Mouse (Mus musculus): ENCODE results near the gene Mcpt4.
"Not testable (repeated sequence)": the region's sequence is repeated elsewhere in the genome, so short reads cannot be mapped to it uniquely, and the experiment has no call there.

The Mcpt4 gene

DNA sequence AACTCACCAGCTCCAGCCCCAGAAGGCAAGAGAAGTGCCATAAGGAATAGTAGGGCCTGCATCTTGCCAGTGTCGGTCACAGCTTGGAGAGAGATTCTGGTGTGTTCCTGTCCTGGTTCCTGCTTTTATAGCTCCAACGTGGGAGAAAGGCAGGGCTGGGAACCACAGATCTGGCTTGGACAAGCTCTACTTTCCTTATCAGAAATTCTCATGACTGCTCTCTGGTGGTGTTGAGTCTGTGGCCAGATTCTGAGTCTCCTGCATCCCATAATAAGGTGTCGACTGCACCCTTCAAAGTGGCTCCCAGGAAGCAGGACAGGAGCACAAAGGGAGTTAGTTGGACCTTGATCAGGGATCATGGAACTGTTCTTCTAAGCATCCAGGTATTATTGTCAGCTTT lies at the start of gene Mcpt4:
TSS of gene Mcpt4 (minus strand) at position 101 of the 400 bp plus-strand sequence.
- DNase-seq (ENCODE audit: low spot score): not testable (repeated sequence)

DNA sequence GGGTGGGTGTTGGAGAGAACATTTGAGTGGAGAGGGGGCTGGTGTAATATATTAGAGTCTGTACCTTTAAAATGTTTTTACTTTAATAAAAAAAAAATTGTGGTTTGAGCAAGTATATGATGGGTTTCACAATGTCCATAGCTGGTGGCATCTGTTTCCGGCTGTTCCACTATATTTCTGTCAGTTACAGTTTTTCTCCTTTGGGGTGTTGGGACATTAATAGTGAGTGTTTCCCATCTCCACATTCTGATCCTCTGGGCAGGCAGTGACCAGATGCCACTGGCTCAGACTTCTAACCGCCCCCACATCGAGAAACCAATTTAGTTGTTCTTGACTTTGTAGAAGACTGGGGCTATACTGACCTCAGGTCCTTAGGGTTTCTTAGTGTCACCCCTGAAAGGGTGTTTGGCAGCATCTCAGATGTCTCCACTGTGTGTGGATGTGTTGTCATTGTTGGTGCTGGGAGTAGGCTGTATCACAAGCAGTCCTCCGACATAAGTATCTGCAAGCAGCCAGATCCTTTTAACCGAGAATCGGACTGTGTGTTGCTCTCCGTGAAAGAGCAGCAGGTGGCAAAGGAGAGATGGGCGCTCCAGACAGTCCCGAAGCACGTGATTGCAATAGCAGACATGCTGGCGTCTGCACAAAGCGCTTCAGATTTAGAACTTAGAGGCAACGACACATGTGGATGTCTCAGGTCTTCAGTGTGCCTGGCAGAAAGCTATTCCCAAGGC lies 43.5 kb upstream of the Mcpt4 start:
- DNase-seq (ENCODE audit: low spot score): no peak

DNA sequence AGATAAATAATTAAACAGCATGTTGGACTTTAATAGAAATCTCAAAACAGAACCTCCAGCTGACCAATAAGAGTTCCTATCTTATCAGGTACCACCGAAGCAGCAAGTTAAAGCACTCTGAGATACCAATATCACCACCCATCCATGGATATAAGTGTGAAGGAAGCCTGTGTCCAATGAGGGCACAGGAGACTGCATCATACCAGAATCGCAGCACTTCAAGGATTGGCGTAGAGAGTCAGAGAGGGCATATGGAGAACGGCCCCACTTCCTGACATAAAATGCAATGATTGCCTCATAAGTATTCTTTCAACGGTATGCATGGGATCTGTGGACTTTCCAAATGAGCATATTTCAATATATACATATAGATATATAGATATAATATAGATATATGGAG lies 42.9 kb upstream of the Mcpt4 start:
- DNase-seq (ENCODE audit: low spot score): no peak

DNA sequence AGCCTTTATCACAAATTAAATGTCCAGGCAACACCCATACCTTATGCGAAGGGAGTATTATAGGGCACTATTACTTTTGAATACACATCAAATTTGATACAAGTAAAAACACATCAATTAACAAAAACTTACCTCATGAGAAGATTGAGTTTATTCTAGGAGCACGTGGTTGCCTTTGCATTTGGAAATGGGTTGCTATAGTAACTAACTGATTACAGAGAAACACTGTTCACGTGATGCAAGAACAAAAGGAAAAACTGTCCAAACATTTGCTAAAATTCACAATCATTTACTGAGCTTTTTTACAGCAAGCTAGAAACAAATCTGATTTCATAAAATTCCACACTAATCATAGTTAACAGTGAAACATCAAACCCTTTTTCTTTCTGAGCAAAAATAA lies 41.3 kb upstream of the Mcpt4 start:
- DNase-seq (ENCODE audit: low spot score): no peak

DNA sequence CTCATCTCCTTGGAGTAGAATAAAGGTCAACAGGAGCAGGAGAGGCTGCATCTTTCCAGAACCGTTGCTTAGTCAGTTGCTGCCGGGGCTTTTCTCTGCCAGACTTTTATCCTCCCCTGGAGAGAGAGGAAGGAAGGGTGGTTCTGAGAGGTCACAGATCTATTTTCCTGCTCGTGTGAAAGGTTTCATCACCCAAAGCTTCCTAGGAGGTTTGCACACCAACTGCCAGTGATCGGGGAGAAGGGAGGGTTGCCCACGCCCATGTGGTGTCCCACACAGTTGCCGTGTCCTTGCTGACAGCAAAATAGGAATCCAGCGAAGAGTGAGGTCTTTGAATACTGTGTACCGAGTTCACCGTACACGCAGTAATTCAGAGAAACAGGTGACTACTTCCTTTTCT lies 40.3 kb upstream of the Mcpt4 start, which contains the start of gene Ctsg:
TSS of gene Ctsg (minus strand) at position 189 of the 400 bp plus-strand sequence.
- no peak for DNase-seq (ENCODE audit: low spot score)

DNA sequence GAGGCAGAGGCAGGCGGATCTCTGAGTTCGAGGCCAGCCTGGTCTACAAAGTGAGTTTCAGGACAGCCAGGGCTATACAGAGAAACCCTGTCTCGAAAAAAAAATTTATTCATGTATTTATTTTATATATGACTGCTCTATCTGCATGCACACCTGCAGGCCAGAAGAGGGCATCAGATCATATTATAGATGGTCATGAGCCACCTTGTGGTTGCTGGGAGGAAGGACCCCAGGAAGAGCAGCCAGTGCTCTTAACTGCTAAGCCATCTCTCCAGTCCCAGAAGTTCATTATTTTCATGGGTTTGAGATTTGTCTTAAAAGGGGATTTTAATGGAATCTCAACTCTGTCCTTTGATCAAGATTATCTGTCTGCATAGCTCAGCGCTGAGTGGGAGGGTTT lies 36.8 kb upstream of the Mcpt4 start:
- DNase-seq (ENCODE audit: low spot score): no peak

DNA sequence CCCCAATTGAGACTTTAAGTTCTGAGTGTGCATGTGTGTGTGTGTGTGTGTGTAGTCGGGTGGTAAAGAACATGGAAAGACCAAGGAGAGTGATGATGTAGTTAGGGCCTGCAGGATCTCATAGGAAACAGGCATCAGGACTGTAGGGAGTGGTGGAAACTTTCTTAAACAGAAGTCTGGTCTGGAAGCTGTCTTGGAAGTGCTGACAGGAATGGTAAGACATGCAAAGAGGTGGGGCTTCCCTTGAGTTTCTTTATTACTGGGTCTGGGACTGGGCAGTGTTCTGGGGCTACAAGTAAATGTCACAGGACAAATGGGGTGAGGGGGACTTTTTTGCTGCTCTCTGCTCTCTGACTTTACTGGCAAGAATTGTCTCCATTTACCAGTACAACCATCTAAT lies 35.5 kb upstream of the Mcpt4 start:
- no peak for DNase-seq (ENCODE audit: low spot score)

DNA sequence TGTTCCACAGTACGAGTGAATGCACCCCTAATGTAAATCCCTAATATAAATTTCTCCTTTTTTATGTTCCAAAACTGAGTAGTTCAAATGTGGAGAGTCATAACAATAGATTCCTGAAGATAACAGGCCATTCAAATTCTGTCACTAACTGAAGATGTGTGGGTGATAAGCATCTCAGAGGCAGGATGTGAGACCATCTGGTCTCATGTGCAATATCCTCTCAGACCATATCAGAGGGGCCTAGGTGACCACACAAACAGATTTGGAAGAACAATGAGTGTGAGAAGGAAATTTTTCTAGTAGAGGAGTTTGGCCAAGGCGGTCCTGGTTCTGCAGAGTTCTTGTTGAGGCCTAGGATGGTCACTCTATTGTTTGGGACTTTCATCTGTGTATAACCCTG lies 31.2 kb upstream of the Mcpt4 start:
- DNase-seq (ENCODE audit: low spot score): no peak

DNA sequence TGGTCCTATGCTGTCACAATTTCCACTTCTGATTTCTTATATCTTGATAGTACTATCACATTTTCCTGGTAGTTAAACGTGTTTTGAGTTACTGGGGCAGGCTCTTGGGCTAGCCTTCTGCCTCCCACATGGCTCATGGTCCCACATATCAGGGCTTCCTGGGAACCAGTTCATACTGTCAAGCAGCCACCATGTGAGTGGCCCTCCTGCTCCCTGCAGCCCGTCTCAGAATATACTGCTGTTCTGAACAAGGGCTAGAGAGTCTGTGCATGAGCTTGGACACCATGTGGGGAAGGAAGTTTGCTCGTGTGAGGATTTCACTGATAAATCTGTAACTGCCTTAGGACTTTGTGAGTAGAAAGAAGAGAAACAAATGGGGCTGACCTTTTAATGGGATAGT lies 24.6 kb upstream of the Mcpt4 start:
- DNase-seq (ENCODE audit: low spot score): no peak

DNA sequence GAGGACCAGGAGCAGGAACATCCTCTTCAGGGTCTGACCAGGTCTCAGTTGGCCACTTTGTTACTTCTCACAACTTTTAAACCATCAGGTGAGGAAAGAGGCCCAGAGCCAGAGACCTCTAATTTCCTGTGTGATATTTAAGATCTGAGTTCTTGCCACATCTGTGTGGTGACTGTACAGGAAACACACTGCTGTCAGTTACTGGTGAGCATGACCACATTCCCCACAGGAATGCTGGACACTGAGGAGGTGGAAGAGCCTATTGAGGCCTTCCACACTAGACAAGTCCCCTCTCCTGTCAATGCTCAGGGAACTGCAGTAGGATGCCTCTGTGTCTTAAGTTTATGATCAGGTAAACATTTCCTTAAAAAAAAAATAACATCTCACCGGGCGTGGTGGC lies 23.1 kb upstream of the Mcpt4 start, which contains the start of gene Mcpt8:
TSS of gene Mcpt8 (minus strand) at position 107 of the 400 bp plus-strand sequence.
- DNase-seq (ENCODE audit: low spot score): no peak

DNA sequence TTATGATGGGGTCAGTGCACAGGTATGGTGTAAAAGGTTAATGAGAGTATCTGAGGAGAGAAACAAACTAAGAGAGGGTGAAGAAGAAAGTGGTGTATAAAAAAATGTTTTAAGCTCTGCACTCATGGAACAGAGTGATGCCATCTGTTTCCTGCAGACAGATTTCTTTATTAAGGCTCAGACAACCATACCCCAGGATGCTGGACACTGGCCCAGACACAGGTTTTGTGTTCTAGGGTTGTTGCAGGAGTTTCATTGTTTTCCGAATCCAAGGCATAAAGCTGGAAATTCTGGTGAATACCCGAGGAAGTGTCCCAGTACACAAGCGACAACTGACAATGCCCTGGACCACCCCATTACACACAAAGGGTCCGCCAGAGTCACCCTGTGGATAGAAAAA lies 19.9 kb upstream of the Mcpt4 start:
- DNase-seq (ENCODE audit: low spot score): no peak

DNA sequence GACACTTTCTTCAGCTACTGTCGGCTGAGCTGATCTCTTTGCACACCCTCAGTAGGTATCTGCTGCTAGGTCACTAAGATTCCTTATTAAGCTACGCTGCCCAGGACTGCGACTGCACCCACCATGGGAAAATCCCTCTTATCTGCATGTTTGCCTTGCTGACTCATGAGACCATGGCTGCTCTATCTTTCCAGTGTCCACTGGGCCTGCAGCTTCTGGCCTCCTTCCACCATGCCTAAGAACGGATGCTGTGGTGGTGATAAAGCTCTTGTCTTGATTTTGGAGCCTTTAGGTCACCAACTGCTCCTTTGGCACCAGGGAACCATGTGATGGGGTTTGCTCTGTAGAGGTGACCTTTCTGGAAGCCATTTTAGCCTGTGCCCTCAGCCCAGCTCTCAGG lies 4.4 kb downstream of the Mcpt4 start:
- DNase-seq (ENCODE audit: low spot score): no peak

DNA sequence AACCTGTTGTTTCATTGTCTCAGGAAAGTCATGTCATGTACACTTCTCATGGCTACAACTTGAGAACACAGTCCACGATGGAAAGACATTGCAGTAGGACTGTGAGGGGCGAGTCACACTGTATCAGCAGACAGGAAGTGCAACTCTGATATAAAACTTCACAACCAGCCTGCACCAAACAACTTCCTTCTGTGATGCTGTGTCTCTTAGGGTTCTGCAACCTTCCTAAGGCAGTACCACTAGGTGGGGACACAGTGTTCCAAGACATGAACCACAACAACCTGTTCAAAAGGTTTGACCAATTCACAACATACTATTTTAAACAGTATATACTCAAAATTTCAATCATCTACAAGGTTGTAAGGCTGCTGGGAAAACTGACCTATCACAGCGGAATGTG lies 6.7 kb downstream of the Mcpt4 start:
- DNase-seq (ENCODE audit: low spot score): no peak

DNA sequence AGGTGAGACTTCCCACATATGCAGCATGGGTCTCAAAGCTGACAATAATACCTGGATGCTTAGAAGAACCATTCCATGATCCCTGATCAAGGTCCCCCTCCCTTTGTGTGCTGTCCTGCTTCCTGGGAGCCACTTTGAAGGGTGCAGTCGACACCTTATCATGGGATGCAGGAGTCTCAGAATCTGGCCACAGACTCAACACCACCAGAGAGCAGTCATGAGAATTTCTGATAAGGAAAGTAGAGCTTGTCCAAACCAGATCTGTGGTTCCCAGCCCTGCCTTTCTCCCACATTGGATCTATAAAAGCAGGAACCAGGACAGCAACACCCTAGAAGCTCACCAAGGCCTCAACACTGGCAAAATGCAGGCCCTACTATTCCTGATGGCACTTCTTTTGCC lies 20.3 kb downstream of the Mcpt4 start, which contains the start of gene Mcpt2:
TSS of gene Mcpt2 (plus strand) at position 250 of the 400 bp plus-strand sequence.
- not testable (repeated sequence) for DNase-seq (ENCODE audit: low spot score)

DNA sequence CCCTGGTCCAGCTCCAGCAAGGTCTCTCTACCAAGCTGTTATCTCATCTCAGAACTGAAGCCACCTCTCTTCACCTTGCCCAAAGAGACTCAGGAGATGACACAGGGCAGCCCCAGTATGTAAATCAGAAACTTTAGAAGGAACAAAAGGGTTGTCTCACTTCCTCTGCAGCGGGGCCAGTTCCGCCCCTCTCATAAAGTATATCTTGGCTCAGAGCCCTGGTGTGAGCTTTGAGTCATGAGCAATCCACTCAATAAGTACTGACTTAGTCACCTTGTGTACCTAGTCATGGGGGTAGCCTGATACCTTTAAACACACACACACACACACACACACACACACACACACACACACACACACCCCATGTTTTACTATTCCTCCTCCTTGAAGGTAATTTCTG lies 27.7 kb downstream of the Mcpt4 start:
- DNase-seq (ENCODE audit: low spot score): no peak

DNA sequence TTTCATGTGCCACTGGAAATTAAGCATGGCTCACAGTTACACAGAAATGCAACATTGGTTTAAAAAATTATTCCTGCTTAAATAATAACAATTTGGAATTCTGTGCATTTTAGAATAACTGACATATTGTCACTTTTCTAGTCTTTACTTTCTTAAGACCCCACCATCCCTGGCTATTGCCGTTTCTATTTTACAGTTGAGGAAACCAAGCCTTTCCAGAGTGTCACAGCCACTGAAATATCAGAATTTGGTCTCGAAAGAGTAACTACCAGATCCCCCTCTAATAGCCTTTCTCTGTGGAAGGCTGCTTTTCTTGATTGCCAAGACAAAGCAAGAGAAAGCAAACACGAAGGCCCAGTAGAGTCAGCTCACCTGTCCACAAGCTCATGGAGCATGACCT lies 31.7 kb downstream of the Mcpt4 start, which contains the start of gene Mcpt9:
TSS of gene Mcpt9 (minus strand) at position 101 of the 400 bp plus-strand sequence.
- not testable (repeated sequence) for DNase-seq (ENCODE audit: low spot score)

DNA sequence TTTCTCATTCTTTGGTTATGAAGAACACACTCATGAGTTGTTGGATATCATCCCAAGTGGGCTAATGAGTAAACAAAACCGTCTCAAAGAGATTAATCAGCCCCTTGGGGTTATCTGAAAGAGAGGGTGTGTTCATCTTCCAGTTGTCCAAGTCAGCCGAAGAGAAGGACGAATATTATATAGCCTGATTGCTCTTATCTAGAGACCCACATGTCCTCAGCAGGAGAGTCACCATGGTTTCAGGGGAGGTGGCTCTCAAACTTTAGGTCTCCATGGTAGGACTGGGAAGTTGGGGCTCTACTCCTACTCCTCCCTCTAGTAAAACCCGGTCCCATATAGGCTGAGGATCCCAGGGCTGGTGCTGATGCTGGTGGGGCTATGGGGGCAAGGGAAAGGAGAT lies 40.8 kb downstream of the Mcpt4 start:
- not testable (repeated sequence) for DNase-seq (ENCODE audit: low spot score)

DNA sequence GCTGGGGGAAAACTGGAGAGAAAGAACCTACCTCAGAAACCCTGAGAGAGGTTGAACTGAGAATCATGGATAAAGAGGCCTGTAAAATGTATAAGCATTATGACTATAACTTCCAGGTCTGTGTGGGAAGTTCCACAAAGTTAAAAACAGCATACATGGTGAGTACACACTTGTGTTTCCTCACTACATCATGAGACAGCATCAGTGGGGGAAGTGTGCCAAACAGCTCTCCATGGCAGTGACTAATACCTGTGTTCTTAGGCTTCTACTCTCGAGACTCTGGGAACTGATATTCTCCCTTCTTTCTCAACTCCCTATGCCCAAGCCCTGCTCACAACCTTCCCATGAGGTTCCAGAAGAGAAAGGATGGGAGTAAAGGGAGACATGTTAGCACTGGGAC lies 42.7 kb downstream of the Mcpt4 start:
- no peak for DNase-seq (ENCODE audit: low spot score)

DNA sequence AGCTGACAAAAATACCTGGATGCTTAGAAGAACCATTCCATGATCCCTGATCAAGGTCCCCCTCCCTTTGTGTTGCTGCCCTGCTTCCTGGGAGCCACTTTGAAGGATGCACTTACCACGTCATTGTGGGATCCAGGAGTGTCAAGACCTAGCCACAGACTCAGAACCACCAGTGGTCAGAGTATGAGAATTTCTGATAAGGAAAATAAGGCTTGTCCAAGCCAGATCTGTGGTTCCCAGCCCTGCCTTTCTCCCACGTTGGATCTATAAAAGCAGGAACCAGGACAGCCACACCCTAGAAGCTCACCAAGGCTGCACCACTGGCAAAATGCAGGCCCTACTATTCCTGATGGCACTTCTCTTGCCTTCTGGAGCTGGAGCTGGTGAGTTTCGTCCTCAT lies 44.4 kb downstream of the Mcpt4 start, which contains the start of gene Mcpt1:
TSS of gene Mcpt1 (plus strand) at position 301 of the 400 bp plus-strand sequence.
- DNase-seq (ENCODE audit: low spot score): not testable (repeated sequence)

DNA sequence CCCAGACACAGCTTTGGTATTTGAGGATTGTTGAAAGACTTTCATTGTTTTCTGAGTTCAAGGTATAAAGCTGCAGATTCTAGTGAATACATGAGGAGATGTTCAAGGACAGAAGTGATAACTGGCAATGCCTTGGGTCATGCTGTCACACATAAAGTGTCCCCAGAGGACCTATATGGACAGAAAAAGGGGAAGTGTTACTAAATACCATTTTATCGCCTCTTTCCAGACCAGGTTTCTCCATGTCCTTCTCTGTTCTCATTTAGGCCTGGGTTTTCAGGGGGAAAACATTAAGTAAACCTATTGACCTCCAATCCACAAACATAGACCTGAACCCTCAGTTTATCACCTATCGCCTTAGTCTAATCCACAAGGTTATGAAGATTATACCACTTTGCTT lies 48.2 kb downstream of the Mcpt4 start:
- no peak for DNase-seq (ENCODE audit: low spot score)

DNA sequence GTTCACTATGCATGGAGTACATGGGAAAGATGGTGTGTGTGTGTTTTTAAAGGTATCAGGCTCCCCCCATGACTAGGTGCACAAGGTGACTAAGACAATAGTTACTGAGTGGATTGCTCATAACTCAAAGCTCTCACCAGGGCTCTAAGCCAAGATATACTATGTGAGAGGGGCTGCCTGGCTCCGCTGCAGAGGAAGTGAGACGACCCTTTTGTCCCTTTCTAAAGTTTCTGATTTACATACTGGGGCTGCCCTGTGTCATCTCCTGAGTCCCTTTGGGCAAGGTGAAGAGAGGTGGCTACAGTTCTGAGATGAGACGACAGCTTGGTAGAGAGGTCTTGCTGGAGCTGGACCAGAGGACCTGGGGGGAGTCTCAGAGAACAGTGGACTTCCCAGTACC lies 49.0 kb downstream of the Mcpt4 start:
- no peak for DNase-seq (ENCODE audit: low spot score)

All from ovary, postnatal 36 days (tissue).